Mouse (Mus musculus): Measurements from ENCODE around the gene Mlip.
"Not testable (repeated sequence)": the region's sequence is repeated elsewhere in the genome, so short reads cannot be mapped to it uniquely, and the experiment has no call there.

Mlip gene

GRCm38 (mm10) chr9:77198250-77198649 is 154.5 kb downstream of the Mlip start:
- DNase-seq (ENCODE audit: low read depth): no peak

GRCm38 (mm10) chr9:77179486-77179885 is 173.3 kb downstream of the Mlip start:
- DNase-seq (ENCODE audit: low read depth): no peak

- no peak for DNase-seq (ENCODE audit: low read depth)
These were observed 176.9 kb downstream of the Mlip start for GRCm38 (mm10) chr9:77175870-77176269.

- DNase-seq (ENCODE audit: low read depth): peak; percentile 92
These were observed 180.7 kb downstream of the Mlip start for GRCm38 (mm10) chr9:77172044-77172443.

- DNase-seq (ENCODE audit: low read depth): no peak
These were observed 186.9 kb downstream of the Mlip start for GRCm38 (mm10) chr9:77165877-77166276.

- no peak for DNase-seq (ENCODE audit: low read depth)
These were observed 191.0 kb downstream of the Mlip start for GRCm38 (mm10) chr9:77161764-77162163.

- DNase-seq (ENCODE audit: low read depth): no peak
These were observed 192.4 kb downstream of the Mlip start for GRCm38 (mm10) chr9:77160277-77160926.

- DNase-seq (ENCODE audit: low read depth): no peak
These were observed 204.1 kb downstream of the Mlip start for GRCm38 (mm10) chr9:77148518-77149257.

- no peak for DNase-seq (ENCODE audit: low read depth)
These were observed 233.0 kb downstream of the Mlip start for GRCm38 (mm10) chr9:77119735-77120134.

- no peak for DNase-seq (ENCODE audit: low read depth)
These were observed 255.9 kb downstream of the Mlip start for GRCm38 (mm10) chr9:77096886-77097285.

- DNase-seq (ENCODE audit: low read depth): not testable (repeated sequence)
These were observed 269.5 kb downstream of the Mlip start for GRCm38 (mm10) chr9:77083221-77083620.

- DNase-seq (ENCODE audit: low read depth): no peak
These were observed 281.1 kb downstream of the Mlip start for GRCm38 (mm10) chr9:77071676-77072075.

- peak; percentile 1 for DNase-seq (ENCODE audit: low read depth)
These were observed 296.2 kb downstream of the Mlip start for GRCm38 (mm10) chr9:77056611-77057010.

- DNase-seq (ENCODE audit: low read depth): no peak
These were observed 298.2 kb downstream of the Mlip start for GRCm38 (mm10) chr9:77054426-77055193.

Measured in 416B (cell line).